Mouse (Mus musculus) bone marrow macrophage, adult 2 months (primary cell): ENCODE data around the gene Snrk.

Experiments used
- CTCF ChIP-seq: IDR thresholded peaks from 2 replicates; pipeline ENCODE4 v1.5.1; 2012; ENCODE audit warnings: low read depth, mild to moderate bottlenecking, low read length, moderate library complexity
- POLR2A ChIP-seq: IDR thresholded peaks from 2 replicates; pipeline ENCODE4 v1.6.1; 2012; ENCODE audit warnings: mild to moderate bottlenecking, low read depth, low read length, borderline replicate concordance

DNA sequence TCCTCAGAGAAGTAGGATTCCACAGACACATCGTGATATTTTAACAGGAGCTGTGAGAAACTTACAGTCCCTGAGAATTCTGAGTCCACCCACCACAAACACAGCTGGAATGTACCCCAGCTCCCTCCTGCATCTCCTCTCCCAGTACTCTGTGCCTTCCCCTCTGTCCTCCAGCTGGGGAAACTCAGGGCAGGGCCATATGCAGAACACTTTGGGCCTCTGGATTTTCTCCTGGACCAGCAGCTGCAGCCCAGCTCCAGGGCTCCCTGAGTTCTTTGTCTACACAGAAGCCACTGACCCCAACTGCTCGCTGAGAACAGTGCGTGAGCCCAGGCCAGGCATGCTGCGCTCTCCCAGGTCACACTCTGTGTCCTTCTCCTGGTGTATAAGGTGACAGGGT lies 66.0 kb downstream of the Snrk start:
- TF ChIP-seq CTCF = no peak
- no peak for TF ChIP-seq POLR2A
